Mouse (Mus musculus) midbrain, embryonic 16.5 days (tissue): ENCODE measurements at regions not wholly inside any gene's neighbourhood (a gene's known extent, or its start where the extent isn't known, plus 50 kb on each side); places are given as distances from the start of the nearest gene placed in this dataset.
"Not testable (repeated sequence)": the region's sequence is repeated elsewhere in the genome, so short reads cannot be mapped to it uniquely, and the experiment has no call there.

ENCODE experiments used
- ATAC-seq: fragments of 200-750 bp; cut with Nextera tagmentation; 2 replicates; pipeline ENCODE4 v1.8.0; 2017; ENCODE audit warnings: moderate TSS enrichment
- H3K27ac ChIP-seq: fragments of 300-500 bp; sonication (generic); 2 replicates; pipeline ENCODE4 v1.5.1; 2014; ENCODE audit warnings: mild to moderate bottlenecking, low read length, mixed read lengths
- H3K27me3 ChIP-seq: fragments of 300-500 bp; sonication (generic); 2 replicates; pipeline ENCODE4 v1.6.1; 2014; ENCODE audit warnings: low read depth, low read length, mixed read lengths; ENCODE audit not compliant: control insufficient read depth, insufficient read depth
- H3K36me3 ChIP-seq: fragments of 300-500 bp; sonication (generic); 2 replicates; pipeline ENCODE4 v1.6.1; 2014; ENCODE audit warnings: mild to moderate bottlenecking, low read length, moderate library complexity, mixed read lengths; ENCODE audit not compliant: control insufficient read depth, insufficient read depth
- H3K4me1 ChIP-seq: fragments of 300-500 bp; sonication (generic); 2 replicates; pipeline ENCODE4 v1.6.1; 2014; ENCODE audit warnings: mild to moderate bottlenecking, low read length, mixed read lengths; ENCODE audit not compliant: control insufficient read depth, insufficient read depth
- H3K4me2 ChIP-seq: fragments of 300-500 bp; sonication (generic); 2 replicates; pipeline ENCODE4 v1.6.1; 2014; ENCODE audit warnings: mild to moderate bottlenecking, low read length, mixed read lengths
- H3K4me3 ChIP-seq: fragments of 300-500 bp; sonication (generic); 2 replicates; pipeline ENCODE4 v1.5.1; 2014; ENCODE audit warnings: low read depth, mild to moderate bottlenecking, low read length, moderate library complexity, mixed read lengths
- H3K9ac ChIP-seq: fragments of 300-500 bp; sonication (generic); 2 replicates; pipeline ENCODE4 v1.6.1; 2014; ENCODE audit warnings: low read depth, low read length, mixed read lengths
- H3K9me3 ChIP-seq: fragments of 300-500 bp; sonication (generic); replicated peaks from 2 replicates; pipeline ENCODE4 v1.6.1; 2014; ENCODE audit warnings: mild to moderate bottlenecking, low read length, mixed read lengths; ENCODE audit not compliant: control insufficient read depth, poor library complexity, severe bottlenecking
- WGBS: fragments of 180-500 bp; shearing (Covaris S2); extraction: QIAGEN DNeasy Blood & Tissue Kit; methylation state at CpG from one replicate; pipeline ENCODE4 v1.1.7; 2014; 5-methylcytosine and 5-hydroxymethylcytosine counted together

- Histone ChIP-seq H3K9ac (no peak overlapping the region), H3K4me3 (no peak overlapping the region), H3K27me3 (no peaks in the 10 kb centered on the region), H3K4me2 (no peak overlapping the region), H3K4me1 (peaks cover 2% of the 10 kb centered on the region; the same call in 1 of the 2 replicates), H3K27ac (no peak overlapping the region), H3K9me3 (no peaks in the 10 kb centered on the region), H3K36me3 (no peaks in the 10 kb centered on the region)
- WGBS, result 78% methylated on average over 2 of the region's 2 CpGs
- ATAC-seq, result no peak
These were observed 56.3 kb downstream of the Mterf1b start for GRCm38 (mm10) chr5:4248422-4248821.

- WGBS, result 92% methylated on average over 5 of the region's 5 CpGs
- not testable (repeated sequence) for ATAC-seq
These were observed 62.1 kb downstream of the Mterf1b start for GRCm38 (mm10) chr5:4254280-4254679.

GRCm38 (mm10) chr5:4257048-4257750 is 65.0 kb downstream of the Mterf1b start:
- Histone ChIP-seq H3K27ac (no peak overlapping the region), H3K9me3 (no peaks in the 10 kb centered on the region), H3K36me3 (no peaks in the 10 kb centered on the region), H3K4me2 (no peak overlapping the region), H3K4me3 (no peak overlapping the region), H3K4me1 (no peaks in the 10 kb centered on the region), H3K9ac (0 out of 2 replicates have a peak overlapping the region, but pooled peaks have one; percentile 1), H3K27me3 (no peaks in the 10 kb centered on the region)
- WGBS, result 76% methylated on average over 12 of the region's 12 CpGs
- ATAC-seq, result no peak

More at GRCm38 (mm10) chr5:4254280-4254679, 62.1 kb downstream of the Mterf1b start:
- H3K4me1 ChIP-seq, H3K9me3 ChIP-seq, H3K27ac ChIP-seq, H3K27me3 ChIP-seq, H3K9ac ChIP-seq, H3K4me3 ChIP-seq, H3K36me3 ChIP-seq, H3K4me2 ChIP-seq: not testable (repeated sequence)

DNA sequence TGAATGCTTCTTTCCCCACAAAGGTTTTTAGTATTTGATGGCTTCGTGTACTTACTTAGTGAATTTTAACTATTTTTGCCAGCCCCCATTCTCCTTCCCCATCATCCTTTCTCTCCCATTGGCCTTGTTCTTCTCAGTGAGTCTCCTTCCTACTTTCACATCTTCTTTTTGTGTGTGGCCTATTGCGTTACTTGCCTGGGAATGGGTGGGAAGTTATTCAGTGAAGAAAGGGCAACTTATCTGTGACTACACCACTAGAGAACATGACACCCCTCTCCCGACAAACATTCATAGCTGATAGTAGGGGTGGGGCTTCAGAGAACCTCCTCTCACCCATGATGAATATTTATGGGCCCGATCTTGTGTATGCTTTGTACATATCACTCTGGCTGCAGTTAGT is 67.1 kb downstream of the Mterf1b start:
- no peaks in the 10 kb centered on the region for H3K36me3 ChIP-seq
- WGBS, result 86% methylated on average over 4 of the region's 4 CpGs
- no peak overlapping the region for H3K27ac ChIP-seq

GRCm38 (mm10) chr5:4262666-4263065 is 70.5 kb downstream of the Mterf1b start:
- Histone ChIP-seq H3K4me3 (no peak overlapping the region), H3K27ac (no peak overlapping the region), H3K36me3 (no peaks in the 10 kb centered on the region), H3K4me1 (no peaks in the 10 kb centered on the region; the same call in 1 of the 2 replicates), H3K9ac (no peak overlapping the region), H3K9me3 (no peaks in the 10 kb centered on the region), H3K27me3 (no peaks in the 10 kb centered on the region), H3K4me2 (no peak overlapping the region)
- ATAC-seq, result no peak
- 96% methylated on average over 1 of the region's 1 CpGs for WGBS

More for the DNA sequence above, 67.1 kb downstream of the Mterf1b start:
- Histone ChIP-seq H3K27me3 (no peaks in the 10 kb centered on the region), H3K9ac (no peak overlapping the region), H3K9me3 (no peaks in the 10 kb centered on the region), H3K4me2 (no peak overlapping the region), H3K4me1 (no peaks in the 10 kb centered on the region; the same call in 1 of the 2 replicates), H3K4me3 (no peak overlapping the region)
- no peak for ATAC-seq

DNA sequence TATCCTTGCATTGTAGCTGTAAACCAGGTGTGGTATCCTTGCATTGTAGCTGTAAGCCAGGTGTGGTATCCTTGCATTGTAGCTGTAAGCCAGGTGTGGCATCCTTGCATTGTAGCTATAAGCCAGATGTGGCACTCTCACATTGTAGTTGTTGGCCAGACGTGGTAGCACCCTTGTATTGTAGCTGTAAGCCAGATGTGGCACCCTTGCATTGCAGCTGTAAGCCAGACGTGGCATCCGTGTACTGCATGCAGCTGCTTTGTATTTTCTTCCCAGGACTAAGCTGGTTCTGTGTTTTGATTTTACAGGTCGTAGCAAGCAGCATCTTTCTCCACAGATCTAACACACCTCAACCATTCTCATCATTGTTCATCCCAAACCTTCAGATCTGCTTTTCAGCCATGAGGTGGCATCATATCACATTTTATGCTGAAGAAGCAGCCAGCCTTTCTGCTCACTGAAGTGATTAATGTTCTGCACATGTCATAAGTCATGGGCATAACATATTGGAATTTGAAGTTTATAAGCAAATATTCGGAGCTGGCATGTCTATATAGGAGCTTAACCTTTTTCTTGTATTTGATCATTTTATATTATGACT is 71.5 kb downstream of the Mterf1b start:
- Histone ChIP-seq H3K9me3 (no peaks in the 10 kb centered on the region), H3K4me1 (no peaks in the 10 kb centered on the region; the same call in 1 of the 2 replicates), H3K36me3 (no peaks in the 10 kb centered on the region), H3K27me3 (no peaks in the 10 kb centered on the region), H3K9ac (peak overlapping the region; percentile 1; the same call in 1 of the 2 replicates), H3K4me3 (no peak overlapping the region), H3K27ac (peak overlapping the region; percentile 73), H3K4me2 (no peak overlapping the region)
- ATAC-seq, result peak; percentile 92
- WGBS, result 52% methylated on average over 5 of the region's 5 CpGs

GRCm38 (mm10) chr5:4267717-4268116 is 75.5 kb downstream of the Mterf1b start:
- no peak for ATAC-seq
- no peak overlapping the region for H3K27ac ChIP-seq
- WGBS, result 87% methylated on average over 2 of the region's 2 CpGs
- no peak overlapping the region for H3K9ac ChIP-seq
- no peaks in the 10 kb centered on the region for H3K27me3 ChIP-seq
- H3K4me3 ChIP-seq, result no peak overlapping the region
- no peaks in the 10 kb centered on the region; the same call in 1 of the 2 replicates for H3K4me1 ChIP-seq
- H3K4me2 ChIP-seq, result no peak overlapping the region
- H3K9me3 ChIP-seq, result no peaks in the 10 kb centered on the region
- H3K36me3 ChIP-seq, result no peaks in the 10 kb centered on the region

DNA sequence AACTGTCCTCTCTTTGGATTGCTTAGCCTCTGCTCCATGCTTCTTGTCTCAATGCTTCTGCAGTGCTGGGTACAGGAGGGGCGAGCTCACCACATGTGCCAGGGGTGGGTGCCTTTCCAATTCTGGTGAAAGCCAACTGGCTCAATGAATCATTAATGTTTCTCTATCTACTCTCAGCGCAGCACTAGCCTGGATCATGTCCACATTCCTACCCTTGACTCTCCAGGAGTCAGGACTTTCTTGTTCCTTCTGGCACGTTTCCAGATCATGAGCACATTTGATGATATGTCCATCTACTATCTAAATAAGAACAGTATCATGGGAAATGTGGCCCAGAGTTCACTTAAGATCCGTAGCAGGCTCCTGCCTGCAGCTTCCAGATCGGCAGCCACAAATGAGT is 80.8 kb downstream of the Mterf1b start:
- Histone ChIP-seq H3K4me3 (no peak overlapping the region), H3K4me2 (no peak overlapping the region), H3K36me3 (no peaks in the 10 kb centered on the region), H3K9me3 (no peaks in the 10 kb centered on the region), H3K4me1 (no peaks in the 10 kb centered on the region), H3K27ac (no peak overlapping the region), H3K27me3 (no peaks in the 10 kb centered on the region), H3K9ac (no peak overlapping the region)
- no peak for ATAC-seq
- 84% methylated on average over 5 of the region's 5 CpGs for WGBS

GRCm38 (mm10) chr5:4303616-4304015 is 111.4 kb downstream of the Mterf1b start:
- Histone ChIP-seq H3K4me3 (no peak overlapping the region), H3K27ac (no peak overlapping the region), H3K4me1 (peaks cover 5% of the 10 kb centered on the region; the same call in 1 of the 2 replicates), H3K4me2 (no peak overlapping the region), H3K27me3 (no peaks in the 10 kb centered on the region; the same call in 1 of the 2 replicates), H3K9me3 (no peaks in the 10 kb centered on the region), H3K9ac (no peak overlapping the region), H3K36me3 (no peaks in the 10 kb centered on the region)
- 5% methylated on average over 4 of the region's 4 CpGs for WGBS
- ATAC-seq, result no peak
